Mouse (Mus musculus) heart, postnatal 4 days (tissue): ENCODE measurements around the gene Catsperg1. TPM values are rescaled to one million over a fixed set of nuclear protein-coding genes. Genes with fewer than 3 reads are reported as not detected.
"Not testable (repeated sequence)": the region's sequence is repeated elsewhere in the genome, so short reads cannot be mapped to it uniquely, and the experiment has no call there.

ENCODE experiments used
- DNase-seq: peaks from one replicate; pipeline ENCODE4 v3.0.0; 2021
- total RNA-seq, 2 experiments: library from RNA; stranded (reverse); gene quantifications; 2 replicates each; pipeline ENCODE4 v1.2.3; 2021

Gene Catsperg1
- total RNA-seq, 2 experiments from 2014 or later, result 0.56 to 0.60 TPM

- DNase-seq, result peak; percentile 82
Observed at GRCm38 (mm10) chr7:29170066-29170754, 43.6 kb downstream of the Catsperg1 start, which contains the start of the genes Ggn and Spred3. TSS of gene Ggn (plus strand) at chr7:29170210. TSS of gene Spred3 (minus strand) at chr7:29170411.

- DNase-seq, result peak; percentile 81
Observed at GRCm38 (mm10) chr7:29169231-29170065, 44.4 kb downstream of the Catsperg1 start.

GRCm38 (mm10) chr7:29168791-29169230 lies 45.0 kb downstream of the Catsperg1 start:
- DNase-seq, result no peak

GRCm38 (mm10) chr7:29168121-29168695 lies 45.6 kb downstream of the Catsperg1 start:
- DNase-seq, result no peak

- no peak for DNase-seq
Observed at GRCm38 (mm10) chr7:29167656-29168055, 46.2 kb downstream of the Catsperg1 start.

GRCm38 (mm10) chr7:29162750-29163525 lies 50.9 kb downstream of the Catsperg1 start:
- DNase-seq, result peak; percentile 45

- DNase-seq, result no peak
Observed at GRCm38 (mm10) chr7:29162294-29162693, 51.5 kb downstream of the Catsperg1 start.

- no peak for DNase-seq
Observed at GRCm38 (mm10) chr7:29158264-29158663, 55.6 kb downstream of the Catsperg1 start.

- peak; percentile 86 for DNase-seq
Observed at GRCm38 (mm10) chr7:29155838-29156782, 57.7 kb downstream of the Catsperg1 start, which contains the start of gene Fam98c. TSS of gene Fam98c (minus strand) at chr7:29156234.

- DNase-seq, result peak; percentile 89
Observed at GRCm38 (mm10) chr7:29155196-29155837, 58.5 kb downstream of the Catsperg1 start.

GRCm38 (mm10) chr7:29154018-29154720 lies 59.7 kb downstream of the Catsperg1 start:
- no peak for DNase-seq

GRCm38 (mm10) chr7:29151486-29151885 lies 62.3 kb downstream of the Catsperg1 start:
- DNase-seq, result no peak

- DNase-seq, result no peak
Observed at GRCm38 (mm10) chr7:29148771-29149170, 65.1 kb downstream of the Catsperg1 start.

GRCm38 (mm10) chr7:29146625-29147367 lies 67.0 kb downstream of the Catsperg1 start:
- DNase-seq, result no peak

- no peak for DNase-seq
Observed at GRCm38 (mm10) chr7:29144006-29144405, 69.8 kb downstream of the Catsperg1 start.

GRCm38 (mm10) chr7:29141416-29141815 lies 72.4 kb downstream of the Catsperg1 start:
- DNase-seq, result no peak

- DNase-seq, result not testable (repeated sequence)
Observed at GRCm38 (mm10) chr7:29139237-29139636, 74.6 kb downstream of the Catsperg1 start.

GRCm38 (mm10) chr7:29137429-29137828 lies 76.4 kb downstream of the Catsperg1 start:
- no peak for DNase-seq
